Mouse (Mus musculus) neural tube, embryonic 11.5 days (tissue): ENCODE measurements around the gene Nol4l. TPM values are rescaled to one million over a fixed set of nuclear protein-coding genes. Genes with fewer than 3 reads are reported as not detected.

Experiments
- ATAC-seq: fragments of 200-750 bp; cut with Nextera tagmentation; 2 replicates; pipeline ENCODE4 v1.8.0; 2017; ENCODE audit warnings: moderate number of reproducible peaks, mild to moderate bottlenecking, moderate TSS enrichment, moderate library complexity; ENCODE audit not compliant: insufficient read depth, low FRiP score, low TSS enrichment
- DNase-seq: peaks from one replicate; pipeline ENCODE4 v3.0.0-alpha.2; 2015; ENCODE audit warnings: low spot score
- H3K27ac ChIP-seq: fragments of 300-500 bp; sonication (generic); 2 replicates; pipeline ENCODE4 v1.5.1; 2014; ENCODE audit warnings: low read depth, mild to moderate bottlenecking, low read length
- H3K27me3 ChIP-seq: fragments of 300-500 bp; sonication (generic); 2 replicates; pipeline ENCODE4 v1.6.1; 2014; ENCODE audit warnings: mild to moderate bottlenecking, low read length, mixed read lengths; ENCODE audit not compliant: control insufficient read depth, insufficient read depth
- H3K36me3 ChIP-seq: fragments of 300-500 bp; sonication (generic); 2 replicates; pipeline ENCODE4 v1.6.1; 2014; ENCODE audit warnings: mild to moderate bottlenecking, low read length, moderate library complexity, mixed read lengths; ENCODE audit not compliant: control insufficient read depth, insufficient read depth
- H3K4me1 ChIP-seq: fragments of 300-500 bp; sonication (generic); 2 replicates; pipeline ENCODE4 v1.6.1; 2014; ENCODE audit warnings: low read length, mixed read lengths; ENCODE audit not compliant: control insufficient read depth, insufficient read depth
- H3K4me2 ChIP-seq: fragments of 300-500 bp; sonication (generic); 2 replicates; pipeline ENCODE4 v1.6.1; 2014; ENCODE audit warnings: low read depth, mild to moderate bottlenecking, moderate library complexity
- H3K4me3 ChIP-seq: fragments of 300-500 bp; sonication (generic); 2 replicates; pipeline ENCODE4 v1.5.1; 2014; ENCODE audit warnings: low read depth, low read length
- H3K9ac ChIP-seq: fragments of 300-500 bp; sonication (generic); 2 replicates; pipeline ENCODE4 v1.6.1; 2014; ENCODE audit warnings: mild to moderate bottlenecking, low read length
- H3K9me3 ChIP-seq: fragments of 300-500 bp; sonication (generic); 2 replicates; pipeline ENCODE4 v1.6.1; 2016; ENCODE audit warnings: low read length; ENCODE audit not compliant: control insufficient read depth
- WGBS: fragments of 180-500 bp; shearing (Covaris S2); extraction: QIAGEN DNeasy Blood & Tissue Kit; methylation state at CpG from one replicate; pipeline ENCODE4 v1.1.7; 2014; 5-methylcytosine and 5-hydroxymethylcytosine counted together
- polyA plus RNA-seq: library from polyadenylated mRNA; unstranded; fragments of >200 nt; fragmentation: Nextera tagmentation; extraction: Ambion mirVana; gene quantifications from 2 replicates; pipeline ENCODE4 v1.2.1, GENCODE M21; 2014

Gene Nol4l
- polyA plus RNA-seq, 1 experiment from 2014 or later = 37.5 TPM

DNA sequence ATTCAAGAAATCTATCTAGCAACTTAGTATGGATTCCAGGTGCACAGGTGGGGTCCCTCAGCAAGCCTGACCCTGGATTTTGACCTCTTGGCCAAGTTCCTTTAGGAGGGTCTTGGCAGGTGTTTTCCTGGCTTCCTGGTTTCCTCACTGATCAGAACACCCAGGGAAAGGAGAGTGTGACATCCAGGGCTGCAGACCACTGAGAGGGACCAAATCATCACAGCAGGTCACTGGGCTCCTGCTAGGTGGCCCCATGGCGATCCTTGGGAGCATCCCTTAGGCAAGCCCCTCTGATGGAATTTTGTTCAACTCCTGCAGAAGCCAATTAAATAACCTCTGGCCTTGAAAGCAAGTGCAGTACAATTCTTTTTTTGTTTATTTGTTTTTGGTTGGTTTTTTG is 39.7 kb downstream of the Nol4l start:
- no peak overlapping the region for H3K9ac ChIP-seq
- H3K4me1 ChIP-seq = peaks cover 19% of the 10 kb centered on the region
- no peak overlapping the region for H3K4me3 ChIP-seq
- H3K4me2 ChIP-seq = no peak overlapping the region
- no peaks in the 10 kb centered on the region for H3K9me3 ChIP-seq
- 72% methylated on average over 1 of the region's 1 CpGs for WGBS
- ATAC-seq (no peak), DNase-seq (no peak)
- no peak overlapping the region for H3K27ac ChIP-seq
- no peaks in the 10 kb centered on the region for H3K36me3 ChIP-seq
- H3K27me3 ChIP-seq = peaks cover 8% of the 10 kb centered on the region

DNA sequence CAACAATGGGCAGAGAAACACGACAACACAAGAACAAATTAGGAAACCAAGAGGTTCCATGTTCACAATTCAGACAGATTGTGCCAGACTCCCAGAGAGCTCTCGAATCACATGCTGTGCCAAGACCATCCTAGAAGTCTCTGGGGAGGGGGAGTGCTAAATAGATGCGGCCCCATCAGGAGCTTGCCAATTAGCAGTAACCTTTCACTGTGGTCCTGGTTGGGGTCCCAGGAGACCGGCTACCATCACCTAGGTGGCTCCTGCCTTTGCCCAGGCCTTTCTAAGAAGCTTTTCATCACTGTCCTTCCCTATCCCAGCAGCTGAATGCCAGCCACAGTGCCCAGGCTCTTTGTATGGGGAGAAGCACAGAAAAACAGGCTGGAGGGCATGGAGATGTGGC is 45.7 kb downstream of the Nol4l start:
- H3K4me3 ChIP-seq = no peak overlapping the region
- peak overlapping the region; percentile 75; the same call in 1 of the 2 replicates for H3K27ac ChIP-seq
- ATAC-seq (no peak), DNase-seq (no peak)
- H3K36me3 ChIP-seq = no peaks in the 10 kb centered on the region
- peak overlapping the region; percentile 39; the same call in 1 of the 2 replicates for H3K9ac ChIP-seq
- H3K27me3 ChIP-seq = no peaks in the 10 kb centered on the region
- peaks cover 16% of the 10 kb centered on the region for H3K4me1 ChIP-seq
- H3K4me2 ChIP-seq = no peak overlapping the region
- 60% methylated on average over 4 of the region's 4 CpGs for WGBS
- H3K9me3 ChIP-seq = no peaks in the 10 kb centered on the region

DNA sequence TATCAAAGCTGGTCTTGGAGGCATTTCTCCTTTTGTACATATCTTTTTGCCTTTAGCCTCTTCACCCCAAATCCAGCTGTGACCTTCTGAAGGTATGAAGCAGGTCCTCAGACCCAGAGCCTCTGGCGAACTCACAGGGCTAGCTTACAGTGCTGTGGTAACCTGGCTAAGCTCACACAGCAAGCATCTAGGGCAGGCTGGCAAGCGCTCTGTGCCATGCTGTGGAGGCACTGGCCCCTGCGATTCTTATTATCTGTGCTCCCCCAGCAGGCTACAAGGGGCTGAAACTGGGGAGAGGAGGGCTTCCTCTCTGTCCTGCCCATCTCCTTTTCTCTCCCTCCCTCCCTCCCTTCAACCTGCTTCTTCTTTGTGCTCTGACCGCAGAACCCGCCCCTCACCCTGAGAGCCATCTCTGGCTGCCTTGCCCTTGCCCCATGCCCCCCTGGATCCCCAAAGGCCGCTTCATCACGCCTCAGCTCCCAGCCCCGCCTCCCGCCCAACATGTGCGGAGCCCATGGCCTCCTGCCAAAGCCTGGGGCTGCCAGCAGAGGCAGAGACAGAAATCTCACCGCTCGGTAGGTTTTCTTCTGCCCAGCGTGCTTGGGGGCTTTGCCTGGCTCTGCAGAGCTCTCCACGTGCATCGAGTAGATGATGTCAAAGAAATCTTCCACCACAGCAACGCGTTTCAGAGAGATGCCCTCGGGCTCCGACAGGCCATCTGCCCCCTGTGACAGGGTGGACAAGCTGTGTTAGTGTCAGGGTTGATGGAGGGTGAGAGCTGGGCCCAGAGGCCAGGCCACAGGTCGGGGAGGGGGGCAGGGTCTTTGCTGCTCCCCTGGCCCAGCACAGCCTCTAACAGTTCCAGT is 46.4 kb downstream of the Nol4l start:
- peaks cover 16% of the 10 kb centered on the region for H3K4me1 ChIP-seq
- H3K4me3 ChIP-seq = no peak overlapping the region; the same call in 1 of the 2 replicates
- peak overlapping the region; percentile 39 for H3K9ac ChIP-seq
- no peaks in the 10 kb centered on the region for H3K36me3 ChIP-seq
- no peaks in the 10 kb centered on the region for H3K9me3 ChIP-seq
- DNase-seq (peak; percentile 72), ATAC-seq (peak; percentile 54)
- H3K27me3 ChIP-seq = no peaks in the 10 kb centered on the region
- H3K27ac ChIP-seq = peak overlapping the region; percentile 75
- H3K4me2 ChIP-seq = no peak overlapping the region
- 13% methylated on average over 20 of the region's 20 CpGs for WGBS

DNA sequence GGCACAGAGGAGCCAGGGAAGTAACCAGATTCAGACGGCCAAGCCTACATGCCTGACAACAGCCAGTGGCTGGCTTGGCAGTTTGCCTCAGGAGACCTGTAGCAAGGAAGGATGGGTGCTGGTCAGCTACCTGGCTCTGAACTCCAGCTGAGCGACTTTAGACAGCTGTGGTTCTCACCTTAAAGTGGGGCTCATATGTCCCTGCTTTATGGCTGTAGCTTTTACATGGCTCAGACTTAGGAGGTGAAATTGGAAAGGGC is 48.0 kb downstream of the Nol4l start:
- H3K27me3 ChIP-seq = no peaks in the 10 kb centered on the region
- WGBS = 88% methylated on average over 2 of the region's 2 CpGs
- DNase-seq (no peak), ATAC-seq (no peak)
- H3K4me3 ChIP-seq = no peak overlapping the region
- H3K27ac ChIP-seq = no peak overlapping the region
- no peak overlapping the region for H3K9ac ChIP-seq
- H3K4me2 ChIP-seq = no peak overlapping the region
- H3K9me3 ChIP-seq = no peaks in the 10 kb centered on the region
- H3K4me1 ChIP-seq = peaks cover 16% of the 10 kb centered on the region
- no peaks in the 10 kb centered on the region for H3K36me3 ChIP-seq

DNA sequence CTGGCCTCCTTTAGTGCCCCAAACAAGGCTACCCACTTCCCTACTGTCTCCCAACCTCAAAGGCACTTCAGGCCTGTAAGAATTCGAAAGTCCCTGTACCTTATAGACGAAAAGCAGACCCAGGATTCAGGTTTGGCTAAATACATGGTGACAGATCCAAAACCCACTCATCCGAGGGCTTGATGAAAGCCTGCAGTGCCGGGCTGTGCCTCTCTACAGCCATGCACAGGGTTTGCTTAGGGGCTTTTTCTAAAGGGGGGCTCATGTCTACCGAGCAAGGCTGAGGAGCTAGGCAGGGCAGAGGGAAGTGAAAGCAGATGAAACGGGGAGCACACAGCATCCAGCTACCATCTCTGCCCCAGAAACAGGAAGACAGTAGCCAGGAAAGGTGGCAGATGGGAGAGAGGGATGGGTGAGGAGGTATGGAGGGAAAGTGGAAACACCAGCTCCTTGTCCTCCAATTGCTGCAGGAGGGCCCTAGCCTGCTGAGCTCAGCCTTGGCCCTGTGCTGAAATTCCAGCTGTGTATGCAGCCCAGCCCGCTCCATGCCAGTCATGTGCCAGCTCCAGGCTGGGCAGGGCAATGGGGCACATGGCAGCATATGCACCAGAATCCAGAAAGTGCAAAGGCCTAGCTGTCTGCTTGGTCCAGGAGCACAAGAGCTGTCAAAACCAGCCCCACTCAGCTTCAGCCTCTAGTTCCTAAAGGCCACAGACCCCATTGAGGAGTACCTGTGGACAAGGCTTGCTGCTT is 48.5 kb downstream of the Nol4l start:
- WGBS = 74% methylated on average over 7 of the region's 7 CpGs
- Histone ChIP-seq H3K9me3 (no peaks in the 10 kb centered on the region), H3K27ac (no peak overlapping the region), H3K27me3 (no peaks in the 10 kb centered on the region), H3K4me1 (peaks cover 16% of the 10 kb centered on the region), H3K36me3 (no peaks in the 10 kb centered on the region), H3K4me3 (no peak overlapping the region), H3K4me2 (no peak overlapping the region), H3K9ac (no peak overlapping the region)
- DNase-seq (no peak), ATAC-seq (no peak)

DNA sequence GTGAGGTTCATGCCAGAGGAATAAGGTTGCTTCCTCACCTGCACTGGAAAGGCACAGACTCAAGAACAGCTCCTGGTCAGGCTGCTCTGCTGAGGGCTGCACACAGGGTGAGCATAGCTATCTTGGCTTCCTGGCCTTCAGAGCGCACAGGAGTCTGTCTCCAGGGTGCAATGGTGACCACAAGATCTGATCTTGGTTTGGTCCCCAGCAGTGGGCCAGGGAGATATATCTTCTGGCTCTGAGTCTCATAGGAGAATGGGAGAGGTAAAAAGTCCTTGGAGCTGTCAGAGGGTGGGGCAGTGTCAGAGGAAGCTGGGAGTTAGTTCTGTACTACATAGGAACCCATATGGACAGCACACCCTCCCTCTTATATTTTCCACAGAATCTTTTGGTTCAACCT is 50.3 kb downstream of the Nol4l start:
- H3K4me2 ChIP-seq = no peak overlapping the region
- no peak overlapping the region for H3K27ac ChIP-seq
- 86% methylated on average over 1 of the region's 1 CpGs for WGBS
- H3K27me3 ChIP-seq = no peaks in the 10 kb centered on the region
- no peaks in the 10 kb centered on the region for H3K36me3 ChIP-seq
- H3K9me3 ChIP-seq = no peaks in the 10 kb centered on the region
- H3K4me3 ChIP-seq = no peak overlapping the region
- no peak overlapping the region for H3K9ac ChIP-seq
- DNase-seq (no peak), ATAC-seq (no peak)
- peaks cover 19% of the 10 kb centered on the region for H3K4me1 ChIP-seq

DNA sequence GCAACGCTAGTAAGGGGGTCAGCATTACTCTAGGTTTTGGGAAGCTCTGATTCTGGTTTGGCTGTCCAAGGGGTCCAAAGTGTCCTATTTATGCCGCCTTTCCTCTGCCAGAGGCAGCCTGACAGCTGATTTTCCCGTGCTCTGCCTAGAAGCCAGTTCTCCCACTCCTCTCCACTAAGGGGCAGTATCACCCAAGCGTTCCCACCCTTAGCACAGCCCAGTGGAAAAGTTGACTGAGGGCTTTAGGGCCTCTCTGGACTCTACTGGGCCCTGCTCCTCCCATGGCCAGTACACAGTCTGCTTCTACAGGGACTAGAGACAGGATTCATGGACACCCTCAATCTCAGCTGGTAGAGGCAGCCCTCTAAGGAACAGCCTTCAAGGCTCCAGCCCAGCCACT is 51.2 kb downstream of the Nol4l start:
- Histone ChIP-seq H3K9ac (no peak overlapping the region; the same call in 1 of the 2 replicates), H3K27ac (no peak overlapping the region), H3K4me1 (peaks cover 10% of the 10 kb centered on the region), H3K4me3 (no peak overlapping the region), H3K27me3 (no peaks in the 10 kb centered on the region), H3K4me2 (no peak overlapping the region), H3K36me3 (no peaks in the 10 kb centered on the region), H3K9me3 (no peaks in the 10 kb centered on the region)
- 7% methylated on average over 4 of the region's 4 CpGs for WGBS
- 0 out of 2 replicates have a peak, but pooled peaks have one; percentile 65 for ATAC-seq
- DNase-seq = peak; percentile 83

DNA sequence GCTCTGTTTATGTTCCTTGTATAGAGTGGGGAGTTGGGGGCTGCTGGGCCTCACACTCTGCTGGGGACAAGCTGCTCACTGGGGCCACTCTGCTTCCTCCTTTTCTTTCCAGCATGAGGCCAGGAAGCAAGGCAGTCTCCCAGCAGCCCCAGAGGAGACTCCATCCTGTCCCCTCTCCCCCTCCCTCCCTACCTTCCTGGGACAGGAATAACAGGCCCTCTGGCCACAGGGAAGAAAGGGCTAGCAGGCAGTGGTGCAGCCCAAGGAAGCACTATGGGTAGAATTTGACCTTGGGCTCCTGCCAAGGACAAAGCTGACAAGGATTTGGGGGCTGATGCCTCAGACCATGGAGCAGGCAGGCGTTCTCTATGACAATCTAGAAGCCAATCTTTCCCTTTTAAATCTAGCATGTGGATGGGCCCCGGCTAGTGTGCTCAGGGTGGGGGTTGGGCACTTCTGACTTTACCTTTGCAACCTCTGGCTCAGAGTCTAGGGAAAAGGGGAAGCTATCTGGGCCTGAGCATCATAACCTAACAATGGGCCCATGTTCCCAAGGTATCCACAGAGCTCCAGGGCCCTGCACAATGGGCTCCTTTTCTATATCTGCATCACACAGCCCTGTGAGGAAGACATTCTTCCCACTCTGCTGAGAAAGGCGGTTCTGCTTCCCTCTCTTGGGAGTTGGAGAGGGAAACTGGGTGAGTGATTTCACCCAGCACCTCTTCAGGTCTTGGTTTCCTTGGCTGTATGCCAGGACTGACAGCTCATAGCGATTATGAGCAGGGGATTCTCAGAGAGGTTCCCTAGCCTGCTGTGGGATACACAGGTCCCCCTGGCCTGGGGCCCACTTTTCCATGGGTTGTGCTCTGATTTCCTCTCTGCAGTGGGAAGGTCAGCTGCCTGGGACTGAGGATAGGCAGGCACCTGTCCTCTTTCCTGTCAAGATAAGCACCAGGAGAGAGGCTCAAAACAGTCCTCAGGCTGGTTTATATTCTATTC is 54.4 kb downstream of the Nol4l start:
- Histone ChIP-seq H3K4me1 (0 out of 2 replicates have a peak, but pooled peaks cover 3% of the 10 kb centered on the region), H3K4me2 (no peak overlapping the region), H3K9ac (no peak overlapping the region; the same call in 1 of the 2 replicates), H3K27me3 (no peaks in the 10 kb centered on the region), H3K4me3 (no peak overlapping the region), H3K27ac (0 out of 2 replicates have a peak overlapping the region, but pooled peaks have one; percentile 17), H3K9me3 (no peaks in the 10 kb centered on the region), H3K36me3 (no peaks in the 10 kb centered on the region)
- ATAC-seq = no peak
- DNase-seq = no peak
- 56% methylated on average over 4 of the region's 4 CpGs for WGBS
